Mouse (Mus musculus) heart, embryonic 14.5 days (tissue): ENCODE data around the gene Olfr33. TPM values are rescaled to one million over a fixed set of nuclear protein-coding genes. Genes with fewer than 3 reads are reported as not detected.

Source experiments
- polyA plus RNA-seq: library from polyadenylated mRNA; unstranded; fragments of >200 nt; fragmentation: Nextera tagmentation; extraction: Ambion mirVana; gene quantifications from 2 replicates; pipeline ENCODE4 v1.2.1, GENCODE M21; 2014

Gene Olfr33
- polyA plus RNA-seq, 1 experiment from 2014 or later = not detected

Other genes starting within 250 kb of the Olfr33 start
- gene Olfr543, start 237.4 kb downstream of the Olfr33 start, polyA plus RNA-seq = 0.27 and 0.41 TPM in 2 replicates
- gene Olfr544, start 230.8 kb downstream of the Olfr33 start, polyA plus RNA-seq = 0.12 and 0.13 TPM in 2 replicates
- gene Olfr545, start 219.5 kb downstream of the Olfr33 start, polyA plus RNA-seq = not detected in 2 replicates
- gene Olfr547, start 184.3 kb downstream of the Olfr33 start, polyA plus RNA-seq = not detected in 2 replicates
- not detected in 2 replicates for gene Olfr548-ps1, start 178.2 kb downstream of the Olfr33 start, polyA plus RNA-seq
- gene Olfr549, start 169.2 kb downstream of the Olfr33 start, polyA plus RNA-seq = not detected in 2 replicates
- 0.57 and 0.96 TPM in 2 replicates for gene Trim21, start 153.6 kb downstream of the Olfr33 start, polyA plus RNA-seq
- not detected in 2 replicates for gene Olfr550, start 147.6 kb downstream of the Olfr33 start, polyA plus RNA-seq
- not detected in 2 replicates for gene Olfr551, start 127.2 kb downstream of the Olfr33 start, polyA plus RNA-seq
- not detected in 2 replicates for gene Olfr552, start 121.3 kb downstream of the Olfr33 start, polyA plus RNA-seq
- gene Olfr553, start 100.9 kb downstream of the Olfr33 start, polyA plus RNA-seq = not detected in 2 replicates
- not detected in 2 replicates for gene Olfr554, start 80.6 kb downstream of the Olfr33 start, polyA plus RNA-seq
- gene Olfr555, start 60.2 kb downstream of the Olfr33 start, polyA plus RNA-seq = not detected in 2 replicates
- not detected in 2 replicates for gene Olfr556, start 54.2 kb downstream of the Olfr33 start, polyA plus RNA-seq
- gene Trim68, start 31.7 kb downstream of the Olfr33 start, polyA plus RNA-seq = 13.5 and 16.3 TPM in 2 replicates
- not detected in 2 replicates for gene Olfr557, start 23.2 kb downstream of the Olfr33 start, polyA plus RNA-seq
- 0.20 and 0.30 TPM in 2 replicates for gene Olfr558, start 16.9 kb downstream of the Olfr33 start, polyA plus RNA-seq
- 0.12 TPM in 1 of 2 replicates, not detected in the other for gene Olfr559, start 8.4 kb upstream of the Olfr33 start, polyA plus RNA-seq
- gene Olfr560, start 40.3 kb upstream of the Olfr33 start, polyA plus RNA-seq = not detected in 2 replicates
- gene Olfr78, start 40.4 kb upstream of the Olfr33 start, polyA plus RNA-seq = not detected in 2 replicates
- not detected in 2 replicates for gene Olfr561, start 52.2 kb upstream of the Olfr33 start, polyA plus RNA-seq
- not detected in 2 replicates for gene Olfr564, start 84.4 kb upstream of the Olfr33 start, polyA plus RNA-seq
- gene Olfr566, start 139.7 kb upstream of the Olfr33 start, polyA plus RNA-seq = not detected in 2 replicates
- not detected in 2 replicates for gene Olfr568, start 158.1 kb upstream of the Olfr33 start, polyA plus RNA-seq
- not detected in 2 replicates for gene Olfr569, start 171.8 kb upstream of the Olfr33 start, polyA plus RNA-seq
- gene Olfr570, start 175.5 kb upstream of the Olfr33 start, polyA plus RNA-seq = not detected in 2 replicates
- gene Olfr571, start 198.5 kb upstream of the Olfr33 start, polyA plus RNA-seq = not detected in 2 replicates
- gene Olfr572, start 205.3 kb upstream of the Olfr33 start, polyA plus RNA-seq = not detected in 2 replicates
- not detected in 2 replicates for gene Olfr573-ps1, start 223.5 kb upstream of the Olfr33 start, polyA plus RNA-seq
- gene Olfr574, start 229.4 kb upstream of the Olfr33 start, polyA plus RNA-seq = not detected in 2 replicates
- not detected in 2 replicates for gene Olfr575, start 239.7 kb upstream of the Olfr33 start, polyA plus RNA-seq
- gene Olfr576, start 243.6 kb upstream of the Olfr33 start, polyA plus RNA-seq = not detected in 2 replicates